Mouse (Mus musculus) lung, postnatal 0 days (tissue): ENCODE results near the gene Hcn4. TPM values are rescaled to one million over a fixed set of nuclear protein-coding genes. Genes with fewer than 3 reads are reported as not detected.

Experiments used
- ATAC-seq: fragments of 200-750 bp; cut with Nextera tagmentation; 2 replicates; pipeline ENCODE4 v1.8.0; 2017; ENCODE audit warnings: moderate library complexity
- DNase-seq: peaks from one replicate; pipeline ENCODE4 v3.0.0-alpha.2; 2016; ENCODE audit warnings: low spot score
- H3K27ac ChIP-seq: fragments of 300-500 bp; sonication (generic); 2 replicates; pipeline ENCODE4 v1.5.1; 2014; ENCODE audit warnings: antibody characterized with exemption, mild to moderate bottlenecking, low read length, mixed read lengths
- H3K27me3 ChIP-seq: fragments of 300-500 bp; sonication (generic); replicated peaks from 2 replicates; pipeline ENCODE4 v1.6.1; 2014; ENCODE audit warnings: low read length, mixed read lengths; ENCODE audit not compliant: insufficient read depth
- H3K36me3 ChIP-seq: fragments of 300-500 bp; sonication (generic); 2 replicates; pipeline ENCODE4 v1.6.1; 2014; ENCODE audit warnings: low read length, mixed read lengths; ENCODE audit not compliant: insufficient read depth
- H3K4me1 ChIP-seq: fragments of 300-500 bp; sonication (generic); 2 replicates; pipeline ENCODE4 v1.6.1; 2014; ENCODE audit warnings: antibody characterized with exemption, low read depth, low read length, mixed read lengths; ENCODE audit not compliant: insufficient read depth
- H3K4me2 ChIP-seq: fragments of 300-500 bp; sonication (generic); replicated peaks from 2 replicates; pipeline ENCODE4 v1.6.1; 2014; ENCODE audit warnings: low read depth, mild to moderate bottlenecking, low read length, moderate library complexity, mixed read lengths
- H3K4me3 ChIP-seq: fragments of 300-500 bp; sonication (generic); 2 replicates; pipeline ENCODE4 v1.5.1; 2014; ENCODE audit warnings: low read depth, low read length
- H3K9ac ChIP-seq: fragments of 300-500 bp; sonication (generic); replicated peaks from 2 replicates; pipeline ENCODE4 v1.6.1; 2014; ENCODE audit warnings: low read depth, mild to moderate bottlenecking
- H3K9me3 ChIP-seq: fragments of 300-500 bp; sonication (generic); 2 replicates; pipeline ENCODE4 v1.6.1; 2016; ENCODE audit warnings: low read length, mixed read lengths
- CTCF ChIP-seq: IDR thresholded peaks from 2 replicates; pipeline ENCODE4 v1.5.1; 2016; ENCODE audit warnings: antibody characterized with exemption, mild to moderate bottlenecking
- EP300 ChIP-seq: IDR thresholded peaks from 2 replicates; pipeline ENCODE4 v1.6.1; 2016; ENCODE audit warnings: antibody characterized with exemption, mild to moderate bottlenecking, control low read depth
- WGBS: fragments of 180-500 bp; shearing (Covaris S2); extraction: QIAGEN DNeasy Blood & Tissue Kit; methylation state at CpG from one replicate; pipeline ENCODE4 v1.1.7; 2014; 5-methylcytosine and 5-hydroxymethylcytosine counted together
- polyA plus RNA-seq: library from polyadenylated mRNA; unstranded; fragments of >200 nt; fragmentation: Nextera tagmentation; extraction: Ambion mirVana; gene quantifications from 2 replicates; pipeline ENCODE4 v1.2.1, GENCODE M21; 2015

Gene Hcn4
- polyA plus RNA-seq, 1 experiment from 2014 or later, result 0.06 TPM

DNA sequence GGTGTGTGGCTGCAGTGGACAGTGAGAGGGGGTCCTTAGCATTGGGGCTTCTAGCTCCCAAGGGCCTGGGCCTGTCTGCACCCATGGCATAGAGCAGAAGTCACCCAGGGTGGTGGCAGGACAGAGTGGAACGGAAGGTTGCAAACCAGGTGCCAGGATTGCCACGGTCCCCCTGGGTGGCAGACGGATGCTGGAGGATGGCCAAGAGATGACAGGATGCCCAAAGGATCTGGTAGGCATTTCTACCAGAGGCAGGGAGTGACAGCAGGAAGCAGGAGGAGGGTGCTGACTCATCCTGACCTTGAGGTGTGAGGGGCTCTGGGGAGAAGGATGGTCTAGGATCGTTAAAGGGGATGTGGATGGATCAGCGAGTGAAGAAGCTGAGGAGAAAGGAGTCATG lies 15.3 kb downstream of the Hcn4 start:
- Histone ChIP-seq H3K27ac (no peak overlapping the region), H3K4me3 (no peak overlapping the region), H3K9me3 (no peaks in the 10 kb centered on the region), H3K36me3 (no peaks in the 10 kb centered on the region), H3K4me1 (no peaks in the 10 kb centered on the region), H3K9ac (no peak overlapping the region), H3K4me2 (no peak overlapping the region), H3K27me3 (no peaks in the 10 kb centered on the region)
- ATAC-seq (no peak), DNase-seq (no peak)
- WGBS, result 63% methylated on average over 5 of the region's 5 CpGs
- no peak for TF ChIP-seq CTCF

DNA sequence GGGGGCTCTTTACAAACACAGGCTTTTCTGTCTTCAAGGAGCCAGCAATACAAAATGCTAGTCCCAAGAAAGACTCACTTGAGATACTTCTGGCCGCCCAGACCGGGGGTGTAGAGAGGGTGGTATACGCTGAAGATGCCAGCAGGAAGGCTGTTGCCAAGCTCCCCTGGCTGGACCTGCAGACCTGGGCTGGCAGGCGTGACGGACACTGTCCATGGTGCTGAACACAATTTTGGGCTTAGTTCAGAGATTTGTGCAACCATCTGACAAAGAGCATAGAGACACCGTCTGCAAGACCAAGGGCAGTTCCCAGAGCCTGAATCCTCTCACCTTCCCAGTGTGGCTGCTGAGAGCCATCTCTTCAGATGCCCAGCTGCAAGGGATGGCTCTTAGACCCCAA lies 18.4 kb downstream of the Hcn4 start:
- WGBS, result 12% methylated on average over 6 of the region's 6 CpGs
- no peak for ATAC-seq

DNA sequence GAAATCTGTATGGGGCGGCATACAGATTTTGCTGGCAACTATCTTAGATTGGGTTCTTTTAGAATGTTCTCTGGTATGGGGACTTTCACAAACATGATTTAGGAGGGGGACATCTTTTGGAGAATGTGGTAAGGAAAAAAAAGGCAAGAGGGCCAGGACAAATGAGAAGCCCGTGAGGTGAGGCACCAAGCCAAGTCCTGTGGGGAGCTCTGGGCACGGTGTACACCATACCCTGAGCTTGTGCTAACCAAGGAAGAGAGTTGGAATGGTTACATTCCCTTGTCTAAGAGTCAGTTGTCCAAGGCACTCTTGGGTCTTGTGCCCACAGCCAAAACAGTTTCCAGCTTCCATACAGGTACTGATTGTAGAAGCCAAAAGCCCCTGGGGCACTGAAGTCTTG lies 21.4 kb downstream of the Hcn4 start:
- Histone ChIP-seq H3K27me3 (no peaks in the 10 kb centered on the region), H3K27ac (no peak overlapping the region), H3K36me3 (no peaks in the 10 kb centered on the region), H3K4me3 (no peak overlapping the region), H3K9me3 (no peaks in the 10 kb centered on the region), H3K9ac (no peak overlapping the region), H3K4me1 (no peaks in the 10 kb centered on the region), H3K4me2 (no peak overlapping the region)
- TF ChIP-seq EP300 (no peak), CTCF (no peak)
- 85% methylated on average over 3 of the region's 3 CpGs for WGBS
- ATAC-seq (no peak), DNase-seq (no peak)

More for the DNA sequence above, 18.4 kb downstream of the Hcn4 start:
- peak; percentile 42 for DNase-seq
- no peak for TF ChIP-seq CTCF
- no peak for TF ChIP-seq EP300
- Histone ChIP-seq H3K27ac (no peak overlapping the region), H3K9ac (no peak overlapping the region), H3K4me2 (no peak overlapping the region), H3K36me3 (no peaks in the 10 kb centered on the region), H3K4me3 (no peak overlapping the region), H3K27me3 (no peaks in the 10 kb centered on the region), H3K9me3 (no peaks in the 10 kb centered on the region), H3K4me1 (no peaks in the 10 kb centered on the region)

DNA sequence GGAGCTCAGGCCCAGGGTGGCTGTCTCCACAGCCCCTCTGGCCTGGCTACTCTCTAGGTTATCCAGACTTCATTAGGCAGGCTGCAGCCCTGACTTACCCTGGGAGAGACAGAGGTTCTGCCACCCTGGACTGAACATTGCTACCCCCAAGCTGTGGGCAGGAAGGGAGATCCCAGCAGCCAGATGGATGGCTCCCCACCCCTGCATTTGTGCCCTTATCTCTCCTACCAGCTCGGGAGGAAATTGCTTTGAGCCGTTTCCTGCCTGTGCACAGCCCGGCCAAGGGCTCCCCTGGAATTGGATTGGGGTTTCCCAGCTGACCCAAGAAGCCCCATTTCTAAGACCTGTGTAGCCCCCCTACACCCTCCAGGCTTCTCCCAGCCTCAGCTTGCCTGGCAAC lies 23.8 kb downstream of the Hcn4 start:
- Histone ChIP-seq H3K4me3 (no peak overlapping the region), H3K4me1 (no peaks in the 10 kb centered on the region), H3K9ac (no peak overlapping the region), H3K9me3 (no peaks in the 10 kb centered on the region), H3K4me2 (no peak overlapping the region; the same call in 1 of the 2 replicates), H3K27me3 (no peaks in the 10 kb centered on the region), H3K27ac (no peak overlapping the region), H3K36me3 (no peaks in the 10 kb centered on the region)
- peak; percentile 22 for DNase-seq
- TF ChIP-seq CTCF, result no peak
- TF ChIP-seq EP300, result peak; percentile 79
- ATAC-seq, result peak; percentile 82
- 20% methylated on average over 3 of the region's 3 CpGs for WGBS

DNA sequence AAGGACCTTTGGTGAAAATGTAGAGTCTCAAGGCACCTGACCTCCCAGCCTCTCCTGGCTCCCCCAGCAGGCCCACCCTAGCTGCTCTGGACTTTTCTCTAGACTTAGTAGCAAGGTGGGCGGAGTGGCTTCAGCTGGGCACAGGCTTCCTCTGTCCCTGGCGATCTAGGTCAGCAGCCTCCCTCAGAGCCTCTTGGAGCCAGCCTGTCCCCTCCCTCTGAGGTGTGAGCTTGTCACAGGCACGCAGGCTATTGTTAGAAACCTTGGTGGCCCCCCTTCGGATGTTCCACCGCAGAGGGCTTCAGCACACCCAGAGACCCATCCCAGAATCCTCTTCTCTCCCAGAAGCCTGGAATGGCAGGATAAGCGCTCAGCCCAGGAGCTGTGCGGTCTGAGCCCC lies 24.5 kb downstream of the Hcn4 start:
- Histone ChIP-seq H3K4me2 (no peak overlapping the region), H3K9ac (no peak overlapping the region)

DNA sequence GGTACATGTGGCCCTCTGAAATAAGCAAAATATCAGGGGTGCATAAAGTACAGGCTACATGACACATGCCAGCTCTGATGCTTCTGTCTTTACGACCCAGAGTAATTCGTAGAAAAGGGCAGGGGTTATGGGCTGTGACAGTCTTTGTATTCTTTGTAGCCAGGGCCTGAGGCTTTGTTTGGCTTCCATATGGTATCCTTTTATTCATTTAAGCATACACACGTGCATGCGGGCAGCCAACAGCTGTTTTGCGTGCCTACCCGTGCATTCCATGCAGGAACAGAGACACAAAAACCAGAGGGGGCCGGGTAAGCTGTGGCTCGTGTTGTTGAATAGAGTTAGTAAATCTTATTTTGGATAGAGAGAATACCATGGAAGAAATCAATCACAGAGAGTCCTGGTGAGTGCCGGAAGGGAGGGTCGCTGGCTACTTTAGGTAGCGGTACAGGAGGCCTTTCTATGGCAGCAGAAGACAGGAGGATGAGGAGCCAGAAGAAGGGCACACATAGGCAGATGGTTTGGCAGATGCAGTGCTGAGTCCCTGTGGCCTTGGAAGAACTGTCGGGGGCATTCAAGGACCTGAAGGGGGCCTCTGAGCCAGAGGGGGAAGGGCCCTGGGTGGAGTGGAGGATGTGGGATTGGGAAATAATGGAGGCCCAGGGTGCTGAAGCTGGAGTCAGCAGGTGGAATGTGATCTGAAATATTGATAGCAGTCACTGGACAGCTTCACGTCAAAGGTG lies 26.5 kb downstream of the Hcn4 start:
- ATAC-seq (no peak), DNase-seq (no peak)
- Histone ChIP-seq H3K27me3 (no peaks in the 10 kb centered on the region), H3K36me3 (no peaks in the 10 kb centered on the region), H3K4me2 (no peak overlapping the region), H3K9ac (no peak overlapping the region), H3K9me3 (no peaks in the 10 kb centered on the region), H3K4me3 (no peak overlapping the region), H3K4me1 (no peaks in the 10 kb centered on the region), H3K27ac (no peak overlapping the region)
- TF ChIP-seq CTCF (no peak), EP300 (no peak)
- WGBS, result 72% methylated on average over 13 of the region's 13 CpGs

More for the DNA sequence above, 24.5 kb downstream of the Hcn4 start:
- Histone ChIP-seq H3K27ac (no peak overlapping the region), H3K4me3 (no peak overlapping the region), H3K36me3 (no peaks in the 10 kb centered on the region), H3K27me3 (no peaks in the 10 kb centered on the region), H3K9me3 (no peaks in the 10 kb centered on the region), H3K4me1 (no peaks in the 10 kb centered on the region)
- 49% methylated on average over 7 of the region's 7 CpGs for WGBS
- ATAC-seq, result peak; percentile 73
- DNase-seq, result peak; percentile 32
- TF ChIP-seq CTCF, result no peak
- TF ChIP-seq EP300, result no peak

DNA sequence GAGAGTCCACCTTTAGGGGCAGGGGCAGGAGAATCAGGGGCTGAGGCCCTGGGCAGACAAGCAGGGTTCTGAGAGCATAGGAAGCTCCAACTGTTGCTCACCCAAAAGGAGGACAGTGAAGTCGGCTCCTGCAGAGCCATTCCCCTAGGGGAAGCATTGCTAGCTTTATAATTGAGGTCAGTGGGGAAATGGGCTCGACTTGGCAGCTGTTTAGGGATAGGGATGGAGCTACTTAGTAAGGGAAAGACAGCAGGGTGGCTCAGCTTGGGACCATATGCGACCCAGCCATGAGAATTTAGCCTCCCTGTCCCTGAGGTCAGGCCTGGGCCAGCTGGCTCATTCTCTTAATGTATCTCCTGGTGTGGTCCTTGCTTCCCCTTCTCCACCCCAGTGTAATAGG lies 31.7 kb downstream of the Hcn4 start:
- 40% methylated on average over 3 of the region's 3 CpGs for WGBS
- no peaks in the 10 kb centered on the region; the same call in 1 of the 2 replicates for H3K4me1 ChIP-seq
- no peaks in the 10 kb centered on the region for H3K27me3 ChIP-seq
- H3K9me3 ChIP-seq, result no peaks in the 10 kb centered on the region
- H3K4me2 ChIP-seq, result no peak overlapping the region
- no peak overlapping the region for H3K9ac ChIP-seq
- TF ChIP-seq EP300 (no peak), CTCF (no peak)
- DNase-seq (no peak), ATAC-seq (no peak)
- H3K27ac ChIP-seq, result no peak overlapping the region
- H3K4me3 ChIP-seq, result no peak overlapping the region
- H3K36me3 ChIP-seq, result no peaks in the 10 kb centered on the region
